Mouse (Mus musculus) skeletal muscle tissue, adult 2 months (tissue): Measurements from ENCODE around the gene Myh7.
"Not testable (repeated sequence)": the region's sequence is repeated elsewhere in the genome, so short reads cannot be mapped to it uniquely, and the experiment has no call there.

Source experiments
- DNase-seq: peaks from one replicate; pipeline ENCODE4 v3.0.0-alpha.2; 2012; ENCODE audit warnings: low read depth, low spot score

Myh7 gene

GRCm38 (mm10) chr14:54968344-54968743 is 26.1 kb downstream of the Myh7 start:
- DNase-seq = no peak

GRCm38 (mm10) chr14:54967874-54968273 is 26.6 kb downstream of the Myh7 start:
- no peak for DNase-seq

- no peak for DNase-seq
Observed at GRCm38 (mm10) chr14:54966320-54966977, 28.0 kb downstream of the Myh7 start, which contains the start of gene Myh6. Myh6 (minus strand) TSS chr14:54966927.

- no peak for DNase-seq
Observed at GRCm38 (mm10) chr14:54965631-54966030, 28.8 kb downstream of the Myh7 start.

- DNase-seq = no peak
Observed at GRCm38 (mm10) chr14:54965044-54965443, 29.4 kb downstream of the Myh7 start.

GRCm38 (mm10) chr14:54963727-54964126 is 30.7 kb downstream of the Myh7 start:
- DNase-seq = no peak

- no peak for DNase-seq
Observed at GRCm38 (mm10) chr14:54962714-54963113, 31.7 kb downstream of the Myh7 start.

GRCm38 (mm10) chr14:54961487-54961886 is 32.9 kb downstream of the Myh7 start:
- DNase-seq = no peak

GRCm38 (mm10) chr14:54960769-54961168 is 33.7 kb downstream of the Myh7 start:
- no peak for DNase-seq

GRCm38 (mm10) chr14:54959853-54960613 is 34.4 kb downstream of the Myh7 start:
- DNase-seq = not testable (repeated sequence)

- no peak for DNase-seq
Observed at GRCm38 (mm10) chr14:54959197-54959596, 35.2 kb downstream of the Myh7 start.

GRCm38 (mm10) chr14:54958503-54958902 is 35.9 kb downstream of the Myh7 start:
- no peak for DNase-seq

GRCm38 (mm10) chr14:54956533-54956932 is 37.9 kb downstream of the Myh7 start:
- no peak for DNase-seq

GRCm38 (mm10) chr14:54955481-54955880 is 38.9 kb downstream of the Myh7 start:
- DNase-seq = no peak

GRCm38 (mm10) chr14:54954474-54954873 is 40.0 kb downstream of the Myh7 start:
- DNase-seq = no peak

GRCm38 (mm10) chr14:54953664-54954206 is 40.7 kb downstream of the Myh7 start:
- no peak for DNase-seq

GRCm38 (mm10) chr14:54951587-54951986 is 42.8 kb downstream of the Myh7 start:
- no peak for DNase-seq

GRCm38 (mm10) chr14:54950493-54950892 is 43.9 kb downstream of the Myh7 start:
- no peak for DNase-seq

- DNase-seq = no peak
Observed at GRCm38 (mm10) chr14:54948781-54949180, 45.6 kb downstream of the Myh7 start.

GRCm38 (mm10) chr14:54947008-54947407 is 47.4 kb downstream of the Myh7 start:
- not testable (repeated sequence) for DNase-seq

GRCm38 (mm10) chr14:54945975-54946704 is 48.3 kb downstream of the Myh7 start:
- no peak for DNase-seq

GRCm38 (mm10) chr14:54944939-54945338 is 49.5 kb downstream of the Myh7 start:
- no peak for DNase-seq
